Mouse (Mus musculus) stomach, embryonic 14.5 days (tissue): ENCODE data around the gene Ssr3. TPM values are rescaled to one million over a fixed set of nuclear protein-coding genes. Genes with fewer than 3 reads are reported as not detected.

Experiments
- ATAC-seq: fragments of 200-750 bp; cut with Nextera tagmentation; 2 replicates; pipeline ENCODE4 v1.8.0; 2017; ENCODE audit warnings: low read depth, moderate TSS enrichment; ENCODE audit not compliant: insufficient number of reproducible peaks, insufficient read depth, low FRiP score
- H3K27ac ChIP-seq: fragments of 300-500 bp; sonication (generic); 2 replicates; pipeline ENCODE4 v1.5.1; 2014; ENCODE audit warnings: mild to moderate bottlenecking, low read length, moderate library complexity, mixed read lengths
- H3K27me3 ChIP-seq: fragments of 300-500 bp; sonication (generic); 2 replicates; pipeline ENCODE4 v1.6.1; 2014; ENCODE audit warnings: low read length, control low read depth, mixed read lengths; ENCODE audit not compliant: control insufficient read depth, insufficient read depth
- H3K36me3 ChIP-seq: fragments of 300-500 bp; sonication (generic); 2 replicates; pipeline ENCODE4 v1.6.1; 2014; ENCODE audit warnings: mild to moderate bottlenecking, control low read depth, low read length, moderate library complexity, mixed read lengths; ENCODE audit not compliant: control insufficient read depth, insufficient read depth
- H3K4me1 ChIP-seq: fragments of 300-500 bp; sonication (generic); 2 replicates; pipeline ENCODE4 v1.6.1; 2014; ENCODE audit warnings: low read length, control low read depth, mixed read lengths; ENCODE audit not compliant: control insufficient read depth, insufficient read depth
- H3K4me2 ChIP-seq: fragments of 300-500 bp; sonication (generic); replicated peaks from 2 replicates; pipeline ENCODE4 v1.6.1; 2014; ENCODE audit warnings: low read depth, low read length, control low read depth
- H3K4me3 ChIP-seq: fragments of 300-500 bp; sonication (generic); 2 replicates; pipeline ENCODE4 v1.5.1; 2014; ENCODE audit warnings: low read depth, low read length, control low read depth
- H3K9ac ChIP-seq: fragments of 300-500 bp; sonication (generic); replicated peaks from 2 replicates; pipeline ENCODE4 v1.6.1; 2014; ENCODE audit warnings: low read depth, mild to moderate bottlenecking, control low read depth, low read length, moderate library complexity, mixed read lengths
- H3K9me3 ChIP-seq: fragments of 300-500 bp; sonication (generic); 2 replicates; pipeline ENCODE4 v1.6.1; 2016; ENCODE audit warnings: low read depth, low read length, control low read depth; ENCODE audit not compliant: control insufficient read depth
- WGBS: fragments of 180-500 bp; shearing (Covaris S2); extraction: QIAGEN DNeasy Blood & Tissue Kit; methylation state at CpG from one replicate; pipeline ENCODE4 v1.1.7; 2014; 5-methylcytosine and 5-hydroxymethylcytosine counted together
- polyA plus RNA-seq: library from polyadenylated mRNA; unstranded; fragments of >200 nt; fragmentation: Nextera tagmentation; extraction: Ambion mirVana; gene quantifications from 2 replicates; pipeline ENCODE4 v1.2.1, GENCODE M21; 2014

The Ssr3 gene
- polyA plus RNA-seq, 1 experiment from 2014 or later = 272 TPM

GRCm38 (mm10) chr3:65385771-65386170, 6.7 kb downstream of the Ssr3 start:
- no peak overlapping the region for H3K4me2 ChIP-seq
- peaks cover 73% of the 10 kb centered on the region for H3K36me3 ChIP-seq
- H3K4me3 ChIP-seq = no peak overlapping the region
- H3K27ac ChIP-seq = no peak overlapping the region
- ATAC-seq = no peak
- no peak overlapping the region for H3K9ac ChIP-seq
- no peaks in the 10 kb centered on the region for H3K9me3 ChIP-seq
- H3K4me1 ChIP-seq = peaks cover 5% of the 10 kb centered on the region; the same call in 1 of the 2 replicates
- H3K27me3 ChIP-seq = no peaks in the 10 kb centered on the region

GRCm38 (mm10) chr3:65384431-65384830, 8.0 kb downstream of the Ssr3 start:
- H3K4me2 ChIP-seq = no peak overlapping the region
- ATAC-seq = no peak
- H3K9ac ChIP-seq = no peak overlapping the region
- H3K27me3 ChIP-seq = no peaks in the 10 kb centered on the region
- H3K36me3 ChIP-seq = peaks cover 70% of the 10 kb centered on the region
- WGBS = 83% methylated on average over 3 of the region's 3 CpGs
- 0 out of 2 replicates have a peak, but pooled peaks cover 3% of the 10 kb centered on the region for H3K4me1 ChIP-seq
- H3K27ac ChIP-seq = no peak overlapping the region
- H3K4me3 ChIP-seq = no peak overlapping the region
- no peaks in the 10 kb centered on the region for H3K9me3 ChIP-seq

- no peak overlapping the region for H3K4me3 ChIP-seq
- no peak overlapping the region for H3K9ac ChIP-seq
- H3K4me2 ChIP-seq = no peak overlapping the region
- peaks cover 50% of the 10 kb centered on the region for H3K36me3 ChIP-seq
- ATAC-seq = no peak
- no peaks in the 10 kb centered on the region for H3K27me3 ChIP-seq
- H3K4me1 ChIP-seq = no peaks in the 10 kb centered on the region
- WGBS = 89% methylated on average over 4 of the region's 4 CpGs
- no peak overlapping the region for H3K27ac ChIP-seq
- H3K9me3 ChIP-seq = no peaks in the 10 kb centered on the region
Observed at GRCm38 (mm10) chr3:65381094-65381493, 11.3 kb downstream of the Ssr3 start.

GRCm38 (mm10) chr3:65379884-65380539, 12.4 kb downstream of the Ssr3 start:
- H3K4me1 ChIP-seq = no peaks in the 10 kb centered on the region
- no peak overlapping the region for H3K27ac ChIP-seq
- no peak for ATAC-seq
- no peak overlapping the region for H3K4me2 ChIP-seq
- H3K9me3 ChIP-seq = no peaks in the 10 kb centered on the region
- H3K4me3 ChIP-seq = no peak overlapping the region
- no peaks in the 10 kb centered on the region for H3K27me3 ChIP-seq
- 68% methylated on average over 4 of the region's 4 CpGs for WGBS
- no peak overlapping the region for H3K9ac ChIP-seq
- H3K36me3 ChIP-seq = peaks cover 45% of the 10 kb centered on the region

- H3K36me3 ChIP-seq = peaks cover 36% of the 10 kb centered on the region
- ATAC-seq = no peak
Observed at GRCm38 (mm10) chr3:65378724-65379123, 13.7 kb downstream of the Ssr3 start.

GRCm38 (mm10) chr3:65374729-65375128, 17.7 kb downstream of the Ssr3 start:
- ATAC-seq = no peak
- no peak overlapping the region for H3K9ac ChIP-seq
- WGBS = 77% methylated on average over 3 of the region's 3 CpGs
- H3K4me2 ChIP-seq = no peak overlapping the region
- H3K27me3 ChIP-seq = no peaks in the 10 kb centered on the region
- H3K9me3 ChIP-seq = no peaks in the 10 kb centered on the region
- no peaks in the 10 kb centered on the region for H3K4me1 ChIP-seq
- H3K27ac ChIP-seq = no peak overlapping the region
- no peak overlapping the region for H3K4me3 ChIP-seq
- peaks cover 25% of the 10 kb centered on the region for H3K36me3 ChIP-seq

More at GRCm38 (mm10) chr3:65378724-65379123, 13.7 kb downstream of the Ssr3 start:
- Histone ChIP-seq H3K4me2 (no peak overlapping the region), H3K9me3 (no peaks in the 10 kb centered on the region), H3K9ac (no peak overlapping the region), H3K4me3 (no peak overlapping the region), H3K4me1 (no peaks in the 10 kb centered on the region), H3K27me3 (no peaks in the 10 kb centered on the region), H3K27ac (no peak overlapping the region)

GRCm38 (mm10) chr3:65373594-65374182, 18.7 kb downstream of the Ssr3 start:
- H3K4me3 ChIP-seq = no peak overlapping the region
- no peak overlapping the region for H3K27ac ChIP-seq
- 69% methylated on average over 5 of the region's 5 CpGs for WGBS
- H3K36me3 ChIP-seq = peaks cover 21% of the 10 kb centered on the region
- H3K4me1 ChIP-seq = no peaks in the 10 kb centered on the region
- H3K27me3 ChIP-seq = no peaks in the 10 kb centered on the region
- ATAC-seq = no peak
- H3K9ac ChIP-seq = no peak overlapping the region
- no peaks in the 10 kb centered on the region for H3K9me3 ChIP-seq
- no peak overlapping the region for H3K4me2 ChIP-seq

- Histone ChIP-seq H3K4me3 (no peak overlapping the region), H3K9me3 (no peaks in the 10 kb centered on the region), H3K27ac (no peak overlapping the region), H3K9ac (no peak overlapping the region), H3K27me3 (no peaks in the 10 kb centered on the region), H3K4me2 (no peak overlapping the region), H3K36me3 (peaks cover 21% of the 10 kb centered on the region), H3K4me1 (no peaks in the 10 kb centered on the region)
- WGBS = 83% methylated on average over 4 of the region's 4 CpGs
- ATAC-seq = no peak
Observed at GRCm38 (mm10) chr3:65372552-65372951, 19.9 kb downstream of the Ssr3 start.

- WGBS = 74% methylated on average over 4 of the region's 4 CpGs
- H3K4me1 ChIP-seq = no peaks in the 10 kb centered on the region
- H3K9ac ChIP-seq = no peak overlapping the region
- no peak for ATAC-seq
- peaks cover 13% of the 10 kb centered on the region for H3K36me3 ChIP-seq
- H3K4me2 ChIP-seq = no peak overlapping the region
- H3K4me3 ChIP-seq = no peak overlapping the region
- no peak overlapping the region for H3K27ac ChIP-seq
- H3K9me3 ChIP-seq = no peaks in the 10 kb centered on the region
- H3K27me3 ChIP-seq = no peaks in the 10 kb centered on the region
Observed at GRCm38 (mm10) chr3:65367944-65368343, 24.5 kb downstream of the Ssr3 start.
